Mouse (Mus musculus): ENCODE results near the gene Lurap1l. TPM values are rescaled to one million over a fixed set of nuclear protein-coding genes. Genes with fewer than 3 reads are reported as not detected.

The Lurap1l gene
- polyA plus RNA-seq, 1 experiment from 2014 or later = 19.7 TPM

DNA sequence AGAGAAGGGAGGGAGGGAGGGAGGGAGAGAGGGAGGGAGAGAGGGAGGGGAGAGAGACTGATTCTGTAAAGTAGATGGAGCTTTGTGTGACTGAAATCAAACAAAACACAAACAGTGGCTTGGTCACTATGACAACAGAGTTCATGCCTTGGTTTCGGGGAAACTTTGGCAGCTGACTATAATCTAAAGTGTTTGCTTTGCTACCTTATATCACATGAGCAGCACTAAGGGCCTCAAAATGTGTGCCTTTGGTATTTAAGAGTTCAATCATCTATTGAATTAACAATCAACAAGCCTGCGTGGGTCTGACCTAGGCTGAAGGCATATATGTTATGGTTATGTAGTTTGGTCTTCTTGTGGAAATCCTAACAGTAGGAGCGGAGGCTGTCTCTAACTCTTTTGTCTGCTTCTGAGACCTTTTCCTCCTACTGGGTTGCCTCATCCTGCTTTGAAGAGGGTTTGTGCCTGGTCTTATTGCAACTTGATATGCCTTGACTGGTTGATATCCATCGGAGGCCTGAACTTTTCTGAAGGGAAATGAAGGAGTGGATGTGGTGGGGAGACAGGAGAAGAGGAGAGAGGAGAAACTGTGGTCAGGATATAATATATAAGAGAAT, 15.1 kb upstream of the Lurap1l start:
- Histone ChIP-seq H3K27ac (ENCODE audit: low read depth) (no peak overlapping the region), H3K36me3 (replicated peaks; ENCODE audit: insufficient read depth, low read length) (no peaks in the 10 kb centered on the region), H3K9ac (replicated peaks) (no peak overlapping the region), H3K4me2 (ENCODE audit: low read depth, low read length) (no peak overlapping the region), H3K4me3 (ENCODE audit: low read depth, low read length) (no peak overlapping the region), H3K27me3 (ENCODE audit: insufficient read depth, low read length) (no peaks in the 10 kb centered on the region), H3K9me3 (ENCODE audit: low read length) (no peaks in the 10 kb centered on the region), H3K4me1 (ENCODE audit: insufficient read depth) (peaks cover 6% of the 10 kb centered on the region; the same call in 1 of the 2 replicates)
- WGBS (ENCODE audit: insufficient replicate concordance) = 62% methylated on average over 4 of the region's 4 CpGs
- TF ChIP-seq CTCF (IDR thresholded peaks at IDR 0.05; ENCODE audit: low read depth) (no peak), EP300 (IDR thresholded peaks at IDR 0.05; ENCODE audit: low read depth) (no peak)
- DNase-seq (no peak), ATAC-seq (peak; percentile 55; the same call in 1 of the 2 replicates)

DNA sequence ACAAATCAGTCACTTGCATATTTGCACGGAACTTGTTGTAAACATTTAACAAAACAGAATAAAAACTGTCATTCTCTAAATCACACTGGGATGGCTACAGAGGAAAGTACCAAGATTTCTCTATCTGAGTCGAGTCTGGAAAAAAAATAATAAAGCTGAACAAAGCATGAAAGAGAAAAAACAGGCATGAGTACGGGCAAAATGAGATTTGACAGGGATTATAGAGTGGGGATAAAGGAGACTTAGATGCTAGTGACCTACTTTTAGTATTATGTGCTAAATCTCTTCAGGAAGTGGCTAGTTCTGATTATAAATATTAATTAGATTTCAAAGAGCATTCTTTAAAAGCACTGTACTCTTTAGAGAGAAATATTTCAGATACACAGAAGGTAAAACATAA, 3.7 kb upstream of the Lurap1l start:
- no peaks in the 10 kb centered on the region for H3K4me1 ChIP-seq (ENCODE audit: insufficient read depth)
- no peak overlapping the region for H3K27ac ChIP-seq (ENCODE audit: low read depth)
- no peaks in the 10 kb centered on the region for H3K36me3 ChIP-seq (replicated peaks; ENCODE audit: insufficient read depth, low read length)
- DNase-seq (no peak), ATAC-seq (no peak)
- H3K9me3 ChIP-seq (ENCODE audit: low read length) = no peaks in the 10 kb centered on the region
- WGBS (ENCODE audit: insufficient replicate concordance) = 52% methylated on average over 3 of the region's 3 CpGs
- H3K4me2 ChIP-seq (ENCODE audit: low read depth, low read length) = no peak overlapping the region
- no peak overlapping the region for H3K9ac ChIP-seq (replicated peaks)
- no peak overlapping the region for H3K4me3 ChIP-seq (ENCODE audit: low read depth, low read length)
- H3K27me3 ChIP-seq (ENCODE audit: insufficient read depth, low read length) = 0 out of 2 replicates have a peak, but pooled peaks cover 2% of the 10 kb centered on the region
- TF ChIP-seq CTCF (IDR thresholded peaks at IDR 0.05; ENCODE audit: low read depth) = no peak
- no peak for TF ChIP-seq EP300 (IDR thresholded peaks at IDR 0.05; ENCODE audit: low read depth)

DNA sequence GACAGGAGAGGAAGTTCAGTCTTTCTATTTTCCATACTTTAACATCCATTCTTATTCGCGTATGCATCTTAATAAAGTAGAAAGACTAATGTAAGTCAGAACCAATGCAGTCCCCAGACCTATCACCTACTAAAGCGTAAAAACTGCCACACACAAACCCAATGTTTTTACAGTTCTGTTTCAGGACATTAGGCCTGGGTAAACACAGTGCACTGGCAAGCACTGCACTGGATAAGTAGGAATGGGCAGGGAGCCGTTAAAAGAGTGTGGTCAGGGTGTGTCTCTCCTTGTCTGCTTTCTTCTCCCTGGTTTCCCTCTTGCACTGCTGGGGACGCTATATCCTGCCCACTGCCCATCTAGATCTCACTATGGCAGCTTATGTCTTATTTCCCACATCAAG, 2.5 kb upstream of the Lurap1l start:
- H3K4me1 ChIP-seq (ENCODE audit: insufficient read depth) = no peaks in the 10 kb centered on the region
- no peak for DNase-seq
- no peak overlapping the region for H3K4me3 ChIP-seq (ENCODE audit: low read depth, low read length)
- no peaks in the 10 kb centered on the region for H3K9me3 ChIP-seq (ENCODE audit: low read length)
- WGBS (ENCODE audit: insufficient replicate concordance) = 75% methylated on average over 5 of the region's 5 CpGs
- H3K9ac ChIP-seq (replicated peaks) = no peak overlapping the region
- H3K27ac ChIP-seq (ENCODE audit: low read depth) = no peak overlapping the region
- H3K36me3 ChIP-seq (replicated peaks; ENCODE audit: insufficient read depth, low read length) = no peaks in the 10 kb centered on the region
- ATAC-seq = no peak
- H3K4me2 ChIP-seq (ENCODE audit: low read depth, low read length) = no peak overlapping the region
- TF ChIP-seq EP300 (IDR thresholded peaks at IDR 0.05; ENCODE audit: low read depth) = no peak
- no peak for TF ChIP-seq CTCF (IDR thresholded peaks at IDR 0.05; ENCODE audit: low read depth)
- H3K27me3 ChIP-seq (ENCODE audit: insufficient read depth, low read length) = 0 out of 2 replicates have a peak, but pooled peaks cover 2% of the 10 kb centered on the region

DNA sequence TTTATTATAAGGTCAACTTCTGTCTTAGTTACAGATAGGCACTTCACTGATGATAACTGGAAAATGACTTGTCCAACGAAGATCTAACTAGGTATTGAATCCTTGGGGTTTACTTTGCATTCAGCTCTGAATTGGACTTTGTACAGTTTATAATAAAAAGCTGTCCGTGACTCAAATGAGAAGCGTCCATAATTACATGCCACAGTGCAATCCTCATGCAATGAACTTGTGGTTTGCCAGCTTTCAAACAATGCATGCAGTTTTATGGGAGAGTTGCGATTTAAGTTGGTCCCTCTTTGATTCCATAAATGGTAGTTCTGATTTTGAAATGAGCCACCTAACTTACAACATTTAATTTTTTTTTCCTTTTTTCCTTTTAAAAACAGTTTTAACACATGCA, 1.5 kb upstream of the Lurap1l start:
- WGBS (ENCODE audit: insufficient replicate concordance) = 74% methylated on average over 4 of the region's 4 CpGs
- no peak for ATAC-seq
- TF ChIP-seq EP300 (IDR thresholded peaks at IDR 0.05; ENCODE audit: low read depth) (no peak), CTCF (IDR thresholded peaks at IDR 0.05; ENCODE audit: low read depth) (no peak)

DNA sequence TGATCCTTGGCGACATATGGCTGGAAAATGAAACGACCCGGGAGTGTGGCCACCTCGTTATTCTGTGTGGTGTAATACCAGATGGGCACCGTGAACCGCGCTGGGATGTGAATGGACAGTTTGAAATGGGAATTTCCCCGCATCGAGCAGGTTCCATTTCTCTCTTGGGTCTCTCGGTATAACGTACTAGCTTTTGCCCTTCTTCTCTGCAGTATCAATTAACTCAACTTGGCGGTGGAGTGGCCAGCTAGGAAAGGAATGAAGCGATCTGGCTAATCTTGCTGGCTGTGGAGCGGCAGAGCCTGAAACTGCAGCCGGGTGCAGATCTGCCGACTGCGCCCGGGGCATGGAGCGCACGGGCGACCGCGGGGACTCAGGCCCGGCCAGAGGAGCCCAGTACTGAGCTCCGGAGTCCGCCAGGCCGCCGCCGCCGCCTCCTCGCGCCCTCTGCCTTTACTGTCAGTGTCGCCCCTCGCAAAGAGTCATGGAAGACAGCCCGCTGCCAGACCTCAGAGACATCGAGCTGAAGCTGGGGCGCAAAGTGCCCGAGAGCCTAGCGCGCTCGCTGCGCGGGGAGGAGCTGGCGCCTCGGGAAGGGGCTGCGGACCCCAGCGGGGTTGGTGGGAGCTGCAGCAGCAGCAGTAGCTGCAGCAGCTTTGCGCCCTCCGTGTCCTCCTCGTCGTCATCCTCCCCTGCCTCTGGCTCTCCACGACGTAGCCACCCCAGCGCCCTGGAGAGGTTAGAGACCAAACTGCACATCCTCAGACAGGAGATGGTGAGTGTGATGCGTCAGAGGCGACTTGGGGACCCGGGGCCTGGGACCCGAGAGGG, 640 bp downstream of the Lurap1l start:
- peak overlapping the region; percentile 62 for H3K4me3 ChIP-seq (ENCODE audit: low read depth, low read length)
- ATAC-seq (peak; percentile 14), DNase-seq (peak; percentile 23)
- H3K36me3 ChIP-seq (replicated peaks; ENCODE audit: insufficient read depth, low read length) = no peaks in the 10 kb centered on the region
- 3% methylated on average over 57 of the region's 58 CpGs for whole genome bisulfite sequencing (ENCODE audit: insufficient replicate concordance)
- H3K9ac ChIP-seq (replicated peaks) = peak overlapping the region; percentile 77
- 0 out of 2 replicates have a peak, but pooled peaks cover 2% of the 10 kb centered on the region for H3K27me3 ChIP-seq (ENCODE audit: insufficient read depth, low read length)
- peak overlapping the region; percentile 97 for H3K27ac ChIP-seq (ENCODE audit: low read depth)
- no peaks in the 10 kb centered on the region for H3K9me3 ChIP-seq (ENCODE audit: low read length)
- no peak for TF ChIP-seq EP300 (IDR thresholded peaks at IDR 0.05; ENCODE audit: low read depth)
- TF ChIP-seq CTCF (IDR thresholded peaks at IDR 0.05; ENCODE audit: low read depth) = no peak
- peak overlapping the region; percentile 70 for H3K4me2 ChIP-seq (ENCODE audit: low read depth, low read length)
- no peaks in the 10 kb centered on the region for H3K4me1 ChIP-seq (ENCODE audit: insufficient read depth)

More for the DNA sequence above, 1.5 kb upstream of the Lurap1l start:
- Histone ChIP-seq H3K27me3 (ENCODE audit: insufficient read depth, low read length) (0 out of 2 replicates have a peak, but pooled peaks cover 2% of the 10 kb centered on the region), H3K4me1 (ENCODE audit: insufficient read depth) (no peaks in the 10 kb centered on the region), H3K4me3 (ENCODE audit: low read depth, low read length) (no peak overlapping the region), H3K36me3 (replicated peaks; ENCODE audit: insufficient read depth, low read length) (no peaks in the 10 kb centered on the region), H3K27ac (ENCODE audit: low read depth) (no peak overlapping the region), H3K9ac (replicated peaks) (no peak overlapping the region), H3K4me2 (ENCODE audit: low read depth, low read length) (no peak overlapping the region), H3K9me3 (ENCODE audit: low read length) (no peaks in the 10 kb centered on the region)
- DNase-seq = no peak

Data from liver, postnatal 0 days (tissue).